Mouse (Mus musculus): ENCODE measurements around the gene R3hdm2.

R3hdm2 gene

DNA sequence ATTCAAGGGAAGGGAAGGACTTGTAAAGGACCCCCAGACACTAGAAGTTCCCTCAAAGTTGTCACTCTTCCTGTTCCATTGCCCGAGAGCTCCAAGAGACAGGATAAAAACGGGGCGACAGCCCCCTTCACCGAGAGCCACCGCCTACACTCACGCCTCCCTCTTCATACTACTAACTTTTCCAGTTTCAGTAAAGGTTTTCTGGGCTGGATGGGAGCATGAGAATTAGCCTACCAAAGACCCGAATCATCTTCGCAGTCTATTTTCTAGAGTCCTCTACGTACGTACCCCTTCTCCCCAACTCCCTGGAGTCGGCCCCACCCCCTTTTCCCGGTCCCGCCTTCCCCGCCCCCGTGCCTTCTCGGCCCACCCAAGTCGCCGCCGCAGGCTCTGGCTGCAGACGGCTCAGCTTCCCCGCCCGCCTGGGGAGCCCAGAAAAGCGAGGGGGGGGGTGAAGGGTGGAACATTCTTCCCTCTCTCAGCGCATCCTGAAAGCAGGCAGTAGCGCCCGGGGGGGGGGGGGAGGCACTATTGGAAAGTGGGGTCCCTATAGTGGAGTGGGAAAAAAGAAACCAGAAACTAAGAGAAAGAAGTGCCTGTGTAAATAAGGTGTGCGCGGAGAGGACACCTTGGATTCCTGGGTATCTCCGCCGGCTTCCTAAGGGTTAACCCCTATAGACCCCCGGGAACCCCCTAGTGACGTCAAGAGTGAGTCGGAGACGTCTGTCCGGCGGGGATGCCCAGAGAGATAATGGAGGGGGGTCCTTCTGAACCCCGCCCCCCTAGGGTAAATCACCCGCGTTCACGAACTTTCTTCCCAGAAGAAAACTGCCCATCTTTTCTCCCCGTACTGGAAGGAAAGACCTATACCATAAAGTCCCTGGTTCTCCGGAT lies 40.2 kb upstream of the R3hdm2 start:
- Histone ChIP-seq H3K4me1 (replicated peaks; ENCODE audit: low read depth, low read length) (peaks cover 62% of the 10 kb centered on the region), H3K9me3 (ENCODE audit: low read length) (no peaks in the 10 kb centered on the region), H3K4me3 (replicated peaks; ENCODE audit: low read length) (peak overlapping the region; percentile 88), H3K36me3 (ENCODE audit: insufficient read depth, low read length) (peaks cover 34% of the 10 kb centered on the region), H3K27me3 (ENCODE audit: insufficient read depth, low read length) (no peaks in the 10 kb centered on the region)
- no peak for TF ChIP-seq NANOG (IDR thresholded peaks at IDR 0.05; ENCODE audit: borderline replicate concordance, low read length)
- TF ChIP-seq POU5F1 (IDR thresholded peaks at IDR 0.05; ENCODE audit: borderline replicate concordance, low read length): no peak
- no peak for TF ChIP-seq CTCF (conservative IDR thresholded peaks at IDR 0.05; ENCODE audit: low read length)

DNA sequence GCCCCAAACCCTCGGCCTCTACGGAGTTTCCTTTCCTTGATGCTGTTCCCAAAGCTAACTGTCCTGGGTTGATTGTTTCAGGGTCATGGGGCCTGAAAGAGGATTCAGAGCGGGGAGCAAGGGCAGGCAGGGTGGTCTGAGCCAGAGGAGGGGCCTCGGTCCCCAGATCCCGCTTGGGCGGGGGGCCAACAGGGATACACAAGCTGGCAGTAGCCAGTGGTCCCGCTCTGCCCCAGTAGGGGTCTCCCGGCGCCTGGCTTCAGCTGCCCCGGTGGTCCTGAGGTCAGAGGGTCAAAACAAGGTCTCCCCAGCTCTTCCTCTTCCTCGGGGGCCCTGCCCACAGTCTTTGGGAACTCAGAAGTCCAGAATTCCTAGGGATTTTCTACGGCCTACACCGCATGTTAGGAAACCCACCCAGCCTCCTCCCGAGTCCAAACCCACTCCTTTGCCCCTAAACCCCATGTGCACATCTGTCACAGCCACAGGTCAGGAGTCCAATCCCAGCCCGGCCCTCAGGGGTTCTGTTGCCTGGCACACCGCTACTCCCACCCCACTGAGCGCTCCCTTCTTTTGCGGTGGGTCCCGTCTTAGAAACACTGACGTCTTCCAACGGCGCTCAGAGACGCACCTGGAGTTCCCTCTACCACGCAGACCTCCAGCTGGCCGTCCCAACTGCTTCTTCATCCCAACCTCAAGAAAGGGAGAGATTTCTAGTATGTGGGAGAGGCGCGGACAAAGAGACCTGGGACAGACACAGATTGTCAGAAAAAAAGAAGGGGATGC lies 39.4 kb upstream of the R3hdm2 start:
- Histone ChIP-seq H3K4me1 (replicated peaks; ENCODE audit: low read depth, low read length) (peaks cover 54% of the 10 kb centered on the region), H3K27me3 (ENCODE audit: insufficient read depth, low read length) (no peaks in the 10 kb centered on the region), H3K36me3 (ENCODE audit: insufficient read depth, low read length) (peaks cover 26% of the 10 kb centered on the region), H3K9me3 (ENCODE audit: low read length) (no peaks in the 10 kb centered on the region), H3K4me3 (replicated peaks; ENCODE audit: low read length) (peak overlapping the region; percentile 88)
- peak; percentile 63; the same call in 1 of the 2 replicates for TF ChIP-seq NANOG (IDR thresholded peaks at IDR 0.05; ENCODE audit: borderline replicate concordance, low read length)
- TF ChIP-seq POU5F1 (IDR thresholded peaks at IDR 0.05; ENCODE audit: borderline replicate concordance, low read length): no peak
- TF ChIP-seq CTCF (conservative IDR thresholded peaks at IDR 0.05; ENCODE audit: low read length): no peak

DNA sequence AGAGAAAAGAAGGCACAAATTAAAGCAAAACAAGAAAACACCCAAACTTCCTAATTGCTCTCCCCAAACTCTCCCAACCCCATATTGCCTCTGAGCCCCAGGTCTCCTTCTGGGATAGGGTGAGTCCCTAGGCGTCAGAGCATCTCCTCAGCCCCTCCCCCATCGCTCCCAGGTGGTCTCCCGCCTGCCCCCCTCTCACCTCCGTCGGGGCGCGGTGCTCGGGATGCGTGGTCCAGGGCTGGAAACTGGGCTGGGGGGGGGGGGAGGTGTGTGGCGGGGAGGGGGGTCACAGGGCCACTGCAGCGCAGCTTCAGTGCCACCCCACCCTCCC lies 38.8 kb upstream of the R3hdm2 start:
- Histone ChIP-seq H3K27me3 (ENCODE audit: insufficient read depth, low read length) (no peaks in the 10 kb centered on the region), H3K9me3 (ENCODE audit: low read length) (no peaks in the 10 kb centered on the region), H3K36me3 (ENCODE audit: insufficient read depth, low read length) (peaks cover 20% of the 10 kb centered on the region), H3K4me3 (replicated peaks; ENCODE audit: low read length) (peak overlapping the region; percentile 88), H3K4me1 (replicated peaks; ENCODE audit: low read depth, low read length) (peaks cover 48% of the 10 kb centered on the region)
- no peak for TF ChIP-seq POU5F1 (IDR thresholded peaks at IDR 0.05; ENCODE audit: borderline replicate concordance, low read length)
- no peak for TF ChIP-seq CTCF (conservative IDR thresholded peaks at IDR 0.05; ENCODE audit: low read length)

DNA sequence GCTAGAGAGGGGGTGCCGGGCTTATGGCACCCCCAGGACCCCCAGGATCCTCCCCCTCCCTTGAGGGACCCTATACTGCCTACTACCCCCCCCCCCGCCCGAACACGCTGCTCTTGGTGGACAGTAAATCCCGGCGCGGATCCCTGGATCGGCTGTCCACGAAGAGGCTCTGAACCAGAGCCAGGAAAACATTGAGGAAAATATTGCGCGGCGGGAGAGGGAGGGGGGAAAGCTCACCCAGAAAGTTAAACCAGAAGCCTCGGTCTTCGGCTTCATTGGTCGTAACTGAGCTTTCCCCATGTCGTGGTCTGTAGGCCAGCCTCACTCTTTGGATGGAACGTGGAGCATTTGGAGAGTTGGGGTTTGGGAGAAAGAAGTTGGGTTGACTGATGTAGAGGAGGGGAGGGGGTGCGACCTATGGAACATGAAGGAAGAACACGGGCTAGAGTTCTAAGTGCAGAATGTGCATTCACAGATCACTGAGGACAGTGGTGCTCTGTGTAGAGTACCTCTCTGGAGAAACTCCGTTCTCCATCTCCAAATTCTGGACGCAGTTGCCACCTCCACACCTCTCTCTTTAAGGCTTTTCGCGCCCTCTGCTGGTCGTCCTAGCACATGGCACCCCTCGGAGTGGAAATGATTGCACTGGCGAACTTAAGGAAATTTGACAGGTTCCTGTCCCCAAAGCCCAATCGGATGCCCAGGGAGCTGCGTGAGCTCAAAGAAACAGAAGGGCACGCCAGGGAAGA lies 38.1 kb upstream of the R3hdm2 start, which contains the start of gene Gli1:
Gli1 (minus strand) TSS at position 84 of the 749 bp plus-strand sequence.
- Histone ChIP-seq H3K9me3 (ENCODE audit: low read length) (no peaks in the 10 kb centered on the region), H3K36me3 (ENCODE audit: insufficient read depth, low read length) (peaks cover 13% of the 10 kb centered on the region), H3K4me3 (replicated peaks; ENCODE audit: low read length) (peak within 1 kb of the TSS; percentile 88), H3K4me1 (replicated peaks; ENCODE audit: low read depth, low read length) (peaks cover 41% of the 10 kb centered on the region), H3K27me3 (ENCODE audit: insufficient read depth, low read length) (no peaks in the 10 kb centered on the region)
- TF ChIP-seq POU5F1 (IDR thresholded peaks at IDR 0.05; ENCODE audit: borderline replicate concordance, low read length): no peak
- TF ChIP-seq CTCF (conservative IDR thresholded peaks at IDR 0.05; ENCODE audit: low read length): peak; percentile 98

DNA sequence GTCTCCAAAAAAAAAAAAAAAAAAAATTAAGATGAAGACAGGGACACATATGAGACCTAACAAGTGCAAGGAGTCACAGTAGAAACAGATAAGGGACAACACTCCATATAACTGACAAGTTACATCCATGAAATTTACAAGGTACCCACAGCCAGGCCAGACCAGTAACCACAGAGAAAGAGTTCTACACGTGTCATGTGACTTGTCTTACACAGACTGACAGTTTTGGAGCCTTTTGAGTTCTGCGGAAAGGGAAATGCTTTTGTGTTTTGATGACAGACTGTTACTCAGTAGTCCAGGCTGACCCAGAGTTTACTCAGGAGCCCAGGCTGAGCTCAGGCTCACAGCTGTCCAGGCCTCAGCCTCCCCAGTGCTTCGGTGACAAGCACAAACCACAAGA lies 37.1 kb upstream of the R3hdm2 start:
- peaks cover 33% of the 10 kb centered on the region for H3K4me1 ChIP-seq (replicated peaks; ENCODE audit: low read depth, low read length)

DNA sequence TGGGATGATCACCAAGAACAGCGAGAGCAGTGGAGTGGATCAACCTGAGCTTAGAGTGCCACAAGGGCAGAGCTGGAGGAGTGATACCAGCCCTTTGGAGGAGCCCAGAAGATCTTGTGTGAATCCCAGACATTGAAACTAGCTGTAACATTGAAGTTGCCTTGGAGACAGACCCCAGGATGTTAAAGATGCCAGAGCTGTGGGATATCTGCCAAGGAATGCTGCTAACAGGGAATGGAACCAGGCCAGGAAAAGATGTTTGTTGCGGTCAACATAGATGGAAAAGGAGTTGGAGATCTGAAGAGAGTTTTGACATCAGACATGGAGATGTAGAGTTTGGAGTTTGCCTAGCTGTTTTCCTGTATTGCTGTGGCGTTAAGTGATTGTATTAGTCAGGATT lies 34.0 kb upstream of the R3hdm2 start:
- Histone ChIP-seq H3K36me3 (ENCODE audit: insufficient read depth, low read length) (no peaks in the 10 kb centered on the region), H3K27me3 (ENCODE audit: insufficient read depth, low read length) (no peaks in the 10 kb centered on the region), H3K9me3 (ENCODE audit: low read length) (no peaks in the 10 kb centered on the region), H3K4me1 (replicated peaks; ENCODE audit: low read depth, low read length) (peaks cover 40% of the 10 kb centered on the region), H3K4me3 (replicated peaks; ENCODE audit: low read length) (no peak overlapping the region)
- TF ChIP-seq NANOG (IDR thresholded peaks at IDR 0.05; ENCODE audit: borderline replicate concordance, low read length): no peak
- TF ChIP-seq POU5F1 (IDR thresholded peaks at IDR 0.05; ENCODE audit: borderline replicate concordance, low read length): no peak
- TF ChIP-seq CTCF (conservative IDR thresholded peaks at IDR 0.05; ENCODE audit: low read length): no peak

More for the DNA sequence above, 37.1 kb upstream of the R3hdm2 start:
- H3K4me3 ChIP-seq (replicated peaks; ENCODE audit: low read length): no peak overlapping the region
- H3K36me3 ChIP-seq (ENCODE audit: insufficient read depth, low read length): peaks cover 3% of the 10 kb centered on the region
- no peaks in the 10 kb centered on the region for H3K9me3 ChIP-seq (ENCODE audit: low read length)
- H3K27me3 ChIP-seq (ENCODE audit: insufficient read depth, low read length): no peaks in the 10 kb centered on the region
- TF ChIP-seq NANOG (IDR thresholded peaks at IDR 0.05; ENCODE audit: borderline replicate concordance, low read length) (no peak), CTCF (conservative IDR thresholded peaks at IDR 0.05; ENCODE audit: low read length) (no peak), POU5F1 (IDR thresholded peaks at IDR 0.05; ENCODE audit: borderline replicate concordance, low read length) (no peak)

DNA sequence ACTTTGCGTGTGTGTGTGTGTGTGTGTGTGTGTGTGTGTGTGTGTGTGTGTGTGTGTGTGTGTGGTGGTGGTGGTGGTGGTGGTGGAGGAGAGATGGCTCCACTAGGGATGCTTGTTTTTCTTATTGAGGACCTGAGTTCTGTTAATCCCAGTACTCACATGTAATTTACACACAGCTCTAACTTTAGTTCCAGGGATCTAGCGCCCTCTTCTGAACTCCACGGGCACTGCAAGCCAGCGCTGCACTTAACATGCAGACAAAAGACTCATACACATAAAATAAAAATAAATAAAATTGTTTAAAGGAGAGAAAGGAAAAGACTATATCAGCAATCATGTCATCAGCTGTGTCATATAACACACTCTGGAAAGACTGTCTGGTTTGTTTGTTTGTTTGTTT lies 31.2 kb upstream of the R3hdm2 start:
- Histone ChIP-seq H3K27me3 (ENCODE audit: insufficient read depth, low read length) (peaks cover 6% of the 10 kb centered on the region; the same call in 1 of the 2 replicates), H3K9me3 (ENCODE audit: low read length) (no peaks in the 10 kb centered on the region), H3K4me3 (replicated peaks; ENCODE audit: low read length) (no peak overlapping the region), H3K36me3 (ENCODE audit: insufficient read depth, low read length) (no peaks in the 10 kb centered on the region), H3K4me1 (replicated peaks; ENCODE audit: low read depth, low read length) (peaks cover 48% of the 10 kb centered on the region)
- TF ChIP-seq POU5F1 (IDR thresholded peaks at IDR 0.05; ENCODE audit: borderline replicate concordance, low read length): no peak
- TF ChIP-seq CTCF (conservative IDR thresholded peaks at IDR 0.05; ENCODE audit: low read length): peak; percentile 97
- TF ChIP-seq NANOG (IDR thresholded peaks at IDR 0.05; ENCODE audit: borderline replicate concordance, low read length): no peak

DNA sequence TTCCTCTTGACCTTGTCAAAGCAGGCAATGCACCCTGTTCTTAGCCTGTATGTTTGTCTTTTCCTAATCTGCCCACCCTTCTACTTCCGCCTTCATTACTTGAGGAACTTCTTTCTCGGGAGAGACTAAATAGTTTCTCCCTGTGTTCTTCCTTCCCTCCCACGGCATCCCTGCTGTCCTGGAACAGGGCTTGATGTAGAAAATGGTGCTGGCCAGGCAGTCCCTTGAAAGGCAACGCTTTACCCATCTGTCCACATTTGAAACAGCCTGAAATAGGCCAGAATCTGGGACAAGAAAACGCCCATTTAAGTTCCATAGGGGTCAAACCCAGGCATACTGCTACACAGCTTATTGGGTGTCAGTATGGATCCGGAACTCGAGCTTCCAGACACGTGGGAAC lies 30.3 kb upstream of the R3hdm2 start:
- Histone ChIP-seq H3K4me1 (replicated peaks; ENCODE audit: low read depth, low read length) (peaks cover 49% of the 10 kb centered on the region), H3K4me3 (replicated peaks; ENCODE audit: low read length) (peak overlapping the region; percentile 69), H3K9me3 (ENCODE audit: low read length) (no peaks in the 10 kb centered on the region), H3K27me3 (ENCODE audit: insufficient read depth, low read length) (peaks cover 6% of the 10 kb centered on the region; the same call in 1 of the 2 replicates), H3K36me3 (ENCODE audit: insufficient read depth, low read length) (no peaks in the 10 kb centered on the region)
- TF ChIP-seq NANOG (IDR thresholded peaks at IDR 0.05; ENCODE audit: borderline replicate concordance, low read length) (no peak), POU5F1 (IDR thresholded peaks at IDR 0.05; ENCODE audit: borderline replicate concordance, low read length) (no peak), CTCF (conservative IDR thresholded peaks at IDR 0.05; ENCODE audit: low read length) (no peak)
